8 mouse cellular contexts compared by ENCODE assay signal in the genomic region with DNA sequence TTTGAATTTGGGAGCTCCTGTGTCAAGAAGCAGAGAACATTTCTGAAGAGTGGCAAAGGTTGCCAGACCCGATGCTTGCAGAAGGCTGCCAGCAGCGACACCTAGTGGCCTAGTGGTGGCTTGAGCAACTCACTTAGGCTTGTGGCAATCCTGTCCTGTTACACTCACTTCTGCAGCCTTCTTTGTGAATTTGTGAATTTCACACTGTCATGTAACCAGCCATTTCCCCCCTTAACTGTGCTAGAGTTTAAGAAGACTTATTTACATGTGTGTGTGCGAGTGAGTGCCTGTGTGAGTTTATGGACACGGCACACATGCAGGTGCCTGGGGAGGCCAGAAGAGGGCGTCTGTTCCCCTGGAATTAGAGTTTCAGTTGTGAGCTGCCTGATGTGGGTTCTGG. TPM values are rescaled to one million over a fixed set of nuclear protein-coding genes. Genes with fewer than 3 reads are reported as not detected.
DNase-seq lines count a peak whose midpoint lies in the region; ATAC-seq and TF ChIP-seq lines count a peak whose summit lies in the region.

No protein-coding gene starts in this region.

- peak; percentile 94 for TF ChIP-seq CTCF in brain, embryonic 14.5 days (IDR thresholded peaks at IDR 0.05; ENCODE audit: borderline replicate concordance, extremely low read depth, insufficient read depth, insufficient read length)

- H3K27ac ChIP-seq in liver, embryonic 12.5 days: no peak overlapping the region
- H3K27ac ChIP-seq in limb, embryonic 14.5 days (replicated peaks; ENCODE audit: low read depth, low read length): no peak overlapping the region

- WGBS in liver, embryonic 12.5 days (ENCODE audit: insufficient replicate concordance): 35% methylated on average over 5 of the region's 5 CpGs
- WGBS in limb, embryonic 14.5 days: 34% methylated on average over 5 of the region's 5 CpGs

- DNase-seq in liver: peak; percentile 87
- peak; percentile 90 for DNase-seq in brain, embryonic 14.5 days (ENCODE audit: low read depth)
- peak; percentile 86 for DNase-seq in induced T-regulatory cell, adult 2 months (ENCODE audit: low read depth)
- peak; percentile 92 for DNase-seq in limb, embryonic 14.5 days (ENCODE audit: low spot score)
- DNase-seq in ovary, postnatal 36 days (ENCODE audit: low spot score): peak; percentile 83
- DNase-seq in thymus, postnatal 0 days (ENCODE audit: low spot score): peak; percentile 79

- TF ChIP-seq POLR2A in brain, embryonic 14.5 days (IDR thresholded peaks at IDR 0.05; ENCODE audit: borderline replicate concordance, extremely low read depth, insufficient read depth, insufficient read length, poor library complexity, severe bottlenecking): no peak
- TF ChIP-seq POLR2A in limb, embryonic 14.5 days (IDR thresholded peaks at IDR 0.05; ENCODE audit: borderline replicate concordance, extremely low read depth, insufficient read depth, insufficient read length): no peak

- H3K4me1 ChIP-seq in liver, embryonic 12.5 days: peaks cover 2% of the 10 kb centered on the region; the same call in 1 of the 2 replicates
- H3K4me1 ChIP-seq in limb, embryonic 14.5 days (ENCODE audit: control insufficient read depth, insufficient read depth, low read length): no peaks in the 10 kb centered on the region

- H3K9ac ChIP-seq in liver, embryonic 12.5 days: no peak overlapping the region
- no peak overlapping the region for H3K9ac ChIP-seq in limb, embryonic 14.5 days (ENCODE audit: low read depth, low read length, severe bottlenecking)

- H3K9me3 ChIP-seq in liver, embryonic 12.5 days (replicated peaks): no peaks in the 10 kb centered on the region
- no peaks in the 10 kb centered on the region for H3K9me3 ChIP-seq in limb, embryonic 14.5 days (ENCODE audit: control insufficient read depth, low read length)

- no peak overlapping the region for H3K4me2 ChIP-seq in liver, embryonic 12.5 days
- no peak overlapping the region for H3K4me2 ChIP-seq in limb, embryonic 14.5 days (replicated peaks; ENCODE audit: low read depth, low read length, severe bottlenecking)

- ATAC-seq in liver, embryonic 12.5 days: no peak
- ATAC-seq in erythroblast, adult 5-6 weeks (replicated peaks; ENCODE audit: low FRiP score, poor library complexity, severe bottlenecking): peak; percentile 82
- ATAC-seq in limb, embryonic 14.5 days (ENCODE audit: low FRiP score, low read depth): no peak

- no peaks in the 10 kb centered on the region for H3K36me3 ChIP-seq in liver, embryonic 12.5 days
- no peaks in the 10 kb centered on the region for H3K36me3 ChIP-seq in limb, embryonic 14.5 days (ENCODE audit: control insufficient read depth, insufficient read depth, low read length)

- no peak overlapping the region for H3K4me3 ChIP-seq in liver, embryonic 12.5 days
- H3K4me3 ChIP-seq in limb, embryonic 14.5 days (replicated peaks; ENCODE audit: low read length): no peak overlapping the region

- peaks cover 10% of the 10 kb centered on the region; the same call in 1 of the 2 replicates for H3K27me3 ChIP-seq in liver, embryonic 12.5 days (replicated peaks)
- H3K27me3 ChIP-seq in limb, embryonic 14.5 days (ENCODE audit: control insufficient read depth, insufficient read depth, low read length): no peaks in the 10 kb centered on the region

RNA-seq across cellular contexts. Expression of a gene that starts 10.9 kb away (rescaled TPM):
- polyA plus RNA-seq in liver, embryonic 12.5 days (2016; fragmentation: Nextera tagmentation; extraction: Ambion mirVana): 1.5 and 1.8 TPM in 2 replicates
- 2.8 and 3.8 TPM in 2 replicates for polyA plus RNA-seq in brain, embryonic 14.5 days (2012; rRNA removed)
- total RNA-seq in erythroblast, adult 5-6 weeks (2015; ENCODE audit: low replicate concordance): not detected in 2 replicates
- not detected in 2 replicates for total RNA-seq in erythroblast, adult 5-6 weeks (2017; ENCODE audit: low replicate concordance)
- 0.79 and 1.3 TPM in 2 replicates for polyA plus RNA-seq in limb, embryonic 14.5 days (2012; rRNA removed)
- polyA plus RNA-seq in limb, embryonic 14.5 days (2014; fragmentation: Nextera tagmentation; extraction: Ambion mirVana): 0.21 and 0.47 TPM in 2 replicates
- 1.2 and 1.9 TPM in 2 replicates for polyA plus RNA-seq in thymus, postnatal 0 days (2015; fragmentation: Nextera tagmentation; extraction: Ambion mirVana)

RNA-seq across cellular contexts. Expression of a gene that starts 19.2 kb away (rescaled TPM):
- polyA plus RNA-seq in liver, embryonic 12.5 days (2016; fragmentation: Nextera tagmentation; extraction: Ambion mirVana): 6.1 and 8.5 TPM in 2 replicates
- polyA plus RNA-seq in brain, embryonic 14.5 days (2012; rRNA removed): 13.9 and 15.1 TPM in 2 replicates
- total RNA-seq in erythroblast, adult 5-6 weeks (2015; ENCODE audit: low replicate concordance): 2.5 and 8.1 TPM in 2 replicates
- 5.1 and 8.2 TPM in 2 replicates for total RNA-seq in erythroblast, adult 5-6 weeks (2017; ENCODE audit: low replicate concordance)
- 9.3 and 11.1 TPM in 2 replicates for polyA plus RNA-seq in limb, embryonic 14.5 days (2012; rRNA removed)
- polyA plus RNA-seq in limb, embryonic 14.5 days (2014; fragmentation: Nextera tagmentation; extraction: Ambion mirVana): 9.2 and 9.6 TPM in 2 replicates
- 2.3 and 2.4 TPM in 2 replicates for polyA plus RNA-seq in thymus, postnatal 0 days (2015; fragmentation: Nextera tagmentation; extraction: Ambion mirVana)

RNA-seq across cellular contexts. Expression of a gene that starts 27.9 kb away (rescaled TPM):
- 2.8 and 3.8 TPM in 2 replicates for polyA plus RNA-seq in liver, embryonic 12.5 days (2016; fragmentation: Nextera tagmentation; extraction: Ambion mirVana)
- 4.5 and 5.9 TPM in 2 replicates for polyA plus RNA-seq in brain, embryonic 14.5 days (2012; rRNA removed)
- total RNA-seq in erythroblast, adult 5-6 weeks (2015; ENCODE audit: low replicate concordance): not detected in 2 replicates
- total RNA-seq in erythroblast, adult 5-6 weeks (2017; ENCODE audit: low replicate concordance): 0.56 and 0.68 TPM in 2 replicates
- polyA plus RNA-seq in limb, embryonic 14.5 days (2012; rRNA removed): 11.2 and 12.2 TPM in 2 replicates
- 11.7 and 12.2 TPM in 2 replicates for polyA plus RNA-seq in limb, embryonic 14.5 days (2014; fragmentation: Nextera tagmentation; extraction: Ambion mirVana)
- 1.9 and 2.2 TPM in 2 replicates for polyA plus RNA-seq in thymus, postnatal 0 days (2015; fragmentation: Nextera tagmentation; extraction: Ambion mirVana)

RNA-seq across cellular contexts. Expression of a gene that starts 36.0 kb away (rescaled TPM):
- 97.4 and 104 TPM in 2 replicates for polyA plus RNA-seq in liver, embryonic 12.5 days (2016; fragmentation: Nextera tagmentation; extraction: Ambion mirVana)
- polyA plus RNA-seq in brain, embryonic 14.5 days (2012; rRNA removed): 153 and 207 TPM in 2 replicates
- 16.5 and 20.3 TPM in 2 replicates for total RNA-seq in erythroblast, adult 5-6 weeks (2015; ENCODE audit: low replicate concordance)
- 3.8 and 7.8 TPM in 2 replicates for total RNA-seq in erythroblast, adult 5-6 weeks (2017; ENCODE audit: low replicate concordance)
- polyA plus RNA-seq in limb, embryonic 14.5 days (2012; rRNA removed): 167 and 171 TPM in 2 replicates
- 178 and 193 TPM in 2 replicates for polyA plus RNA-seq in limb, embryonic 14.5 days (2014; fragmentation: Nextera tagmentation; extraction: Ambion mirVana)
- polyA plus RNA-seq in thymus, postnatal 0 days (2015; fragmentation: Nextera tagmentation; extraction: Ambion mirVana): 174 and 191 TPM in 2 replicates

RNA-seq across cellular contexts. Expression of a gene that starts 37.9 kb away (rescaled TPM):
- polyA plus RNA-seq in liver, embryonic 12.5 days (2016; fragmentation: Nextera tagmentation; extraction: Ambion mirVana): 6.2 and 7.8 TPM in 2 replicates
- 14.8 and 18.0 TPM in 2 replicates for polyA plus RNA-seq in brain, embryonic 14.5 days (2012; rRNA removed)
- total RNA-seq in erythroblast, adult 5-6 weeks (2015; ENCODE audit: low replicate concordance): 2.3 TPM in 1 of 2 replicates, not detected in the other
- total RNA-seq in erythroblast, adult 5-6 weeks (2017; ENCODE audit: low replicate concordance): not detected in 2 replicates
- 15.1 and 15.7 TPM in 2 replicates for polyA plus RNA-seq in limb, embryonic 14.5 days (2012; rRNA removed)
- 12.9 and 13.1 TPM in 2 replicates for polyA plus RNA-seq in limb, embryonic 14.5 days (2014; fragmentation: Nextera tagmentation; extraction: Ambion mirVana)
- 13.0 and 13.9 TPM in 2 replicates for polyA plus RNA-seq in thymus, postnatal 0 days (2015; fragmentation: Nextera tagmentation; extraction: Ambion mirVana)
